Mouse (Mus musculus) stomach, postnatal 0 days (tissue): Measurements from ENCODE around the gene Igsf10. TPM values are rescaled to one million over a fixed set of nuclear protein-coding genes. Genes with fewer than 3 reads are reported as not detected.

ENCODE experiments used
- ATAC-seq: fragments of 200-750 bp; cut with Nextera tagmentation; 2 replicates; pipeline ENCODE4 v1.8.0; 2017; ENCODE audit not compliant: low FRiP score, low TSS enrichment
- DNase-seq: peaks from one replicate; pipeline ENCODE4 v3.0.0-alpha.2; 2016; ENCODE audit warnings: low spot score
- H3K27ac ChIP-seq: fragments of 300-500 bp; sonication (generic); replicated peaks from 2 replicates; pipeline ENCODE4 v1.5.1; 2014; ENCODE audit warnings: mild to moderate bottlenecking, control low read depth
- H3K27me3 ChIP-seq: fragments of 300-500 bp; sonication (generic); 2 replicates; pipeline ENCODE4 v1.6.1; 2014; ENCODE audit warnings: low read length; ENCODE audit not compliant: control insufficient read depth, insufficient read depth
- H3K36me3 ChIP-seq: fragments of 300-500 bp; sonication (generic); 2 replicates; pipeline ENCODE4 v1.6.1; 2014; ENCODE audit warnings: low read length, mixed read lengths; ENCODE audit not compliant: control insufficient read depth, insufficient read depth
- H3K4me1 ChIP-seq: fragments of 300-500 bp; sonication (generic); replicated peaks from 2 replicates; pipeline ENCODE4 v1.6.1; 2014; ENCODE audit warnings: antibody characterized with exemption; ENCODE audit not compliant: control insufficient read depth, insufficient read depth
- H3K4me2 ChIP-seq: fragments of 300-500 bp; sonication (generic); replicated peaks from 2 replicates; pipeline ENCODE4 v1.6.1; 2014; ENCODE audit warnings: low read depth, mild to moderate bottlenecking, control low read depth, moderate library complexity
- H3K4me3 ChIP-seq: fragments of 300-500 bp; sonication (generic); 2 replicates; pipeline ENCODE4 v1.5.1; 2014; ENCODE audit warnings: low read depth, low read length, control low read depth
- H3K9ac ChIP-seq: fragments of 300-500 bp; sonication (generic); 2 replicates; pipeline ENCODE4 v1.6.1; 2014; ENCODE audit warnings: mild to moderate bottlenecking, low read length, control low read depth, mixed read lengths
- H3K9me3 ChIP-seq: fragments of 300-500 bp; sonication (generic); 2 replicates; pipeline ENCODE4 v1.6.1; 2016; ENCODE audit warnings: low read length; ENCODE audit not compliant: control insufficient read depth
- CTCF ChIP-seq: IDR thresholded peaks from 2 replicates; pipeline ENCODE4 v1.5.1; 2016; ENCODE audit warnings: antibody characterized with exemption, low read depth, mild to moderate bottlenecking, moderate library complexity
- EP300 ChIP-seq: optimal IDR thresholded peaks from 2 replicates; pipeline ENCODE3; 2016; ENCODE audit warnings: antibody characterized with exemption
- WGBS: fragments of 180-500 bp; shearing (Covaris S2); extraction: QIAGEN DNeasy Blood & Tissue Kit; methylation state at CpG from one replicate; pipeline ENCODE4 v1.1.7; 2014; 5-methylcytosine and 5-hydroxymethylcytosine counted together
- polyA plus RNA-seq: library from polyadenylated mRNA; unstranded; fragments of >200 nt; fragmentation: Nextera tagmentation; extraction: Ambion mirVana; gene quantifications from 2 replicates; pipeline ENCODE4 v1.2.1, GENCODE M21; 2015

Gene Igsf10
- polyA plus RNA-seq, 1 experiment from 2014 or later, result 4.5 TPM

- ATAC-seq (no peak), DNase-seq (no peak)
- no peak overlapping the region for H3K4me2 ChIP-seq
- H3K4me1 ChIP-seq, result no peaks in the 10 kb centered on the region
- no peak overlapping the region for H3K9ac ChIP-seq
- no peaks in the 10 kb centered on the region for H3K27me3 ChIP-seq
- H3K4me3 ChIP-seq, result no peak overlapping the region
- no peak for TF ChIP-seq CTCF
- TF ChIP-seq EP300, result no peak
- no peak overlapping the region for H3K27ac ChIP-seq
- H3K9me3 ChIP-seq, result no peaks in the 10 kb centered on the region
- H3K36me3 ChIP-seq, result no peaks in the 10 kb centered on the region
Observed at GRCm38 (mm10) chr3:59360102-59360501, 15.9 kb upstream of the Igsf10 start.

GRCm38 (mm10) chr3:59354156-59354555 is 10.0 kb upstream of the Igsf10 start:
- H3K4me3 ChIP-seq, result no peak overlapping the region
- no peaks in the 10 kb centered on the region for H3K36me3 ChIP-seq
- TF ChIP-seq CTCF (no peak), EP300 (no peak)
- H3K9ac ChIP-seq, result no peak overlapping the region
- H3K4me1 ChIP-seq, result no peaks in the 10 kb centered on the region
- no peak overlapping the region for H3K4me2 ChIP-seq
- no peak for DNase-seq
- 69% methylated on average over 3 of the region's 3 CpGs for WGBS
- ATAC-seq, result no peak
- no peak overlapping the region for H3K27ac ChIP-seq
- no peaks in the 10 kb centered on the region for H3K9me3 ChIP-seq
- no peaks in the 10 kb centered on the region for H3K27me3 ChIP-seq

- H3K27ac ChIP-seq, result no peak overlapping the region
- no peaks in the 10 kb centered on the region for H3K27me3 ChIP-seq
- H3K9me3 ChIP-seq, result no peaks in the 10 kb centered on the region
- no peak overlapping the region for H3K4me3 ChIP-seq
- no peak for TF ChIP-seq EP300
- TF ChIP-seq CTCF, result no peak
- H3K9ac ChIP-seq, result no peak overlapping the region
- no peak overlapping the region for H3K4me2 ChIP-seq
- ATAC-seq (no peak), DNase-seq (no peak)
- H3K4me1 ChIP-seq, result no peaks in the 10 kb centered on the region
- H3K36me3 ChIP-seq, result no peaks in the 10 kb centered on the region
Observed at GRCm38 (mm10) chr3:59351768-59352167, 7.6 kb upstream of the Igsf10 start.

GRCm38 (mm10) chr3:59343026-59343425 is 1.2 kb downstream of the Igsf10 start:
- Histone ChIP-seq H3K9ac (no peak overlapping the region), H3K4me2 (peak overlapping the region; percentile 75)
- 31% methylated on average over 4 of the region's 4 CpGs for WGBS

DNA sequence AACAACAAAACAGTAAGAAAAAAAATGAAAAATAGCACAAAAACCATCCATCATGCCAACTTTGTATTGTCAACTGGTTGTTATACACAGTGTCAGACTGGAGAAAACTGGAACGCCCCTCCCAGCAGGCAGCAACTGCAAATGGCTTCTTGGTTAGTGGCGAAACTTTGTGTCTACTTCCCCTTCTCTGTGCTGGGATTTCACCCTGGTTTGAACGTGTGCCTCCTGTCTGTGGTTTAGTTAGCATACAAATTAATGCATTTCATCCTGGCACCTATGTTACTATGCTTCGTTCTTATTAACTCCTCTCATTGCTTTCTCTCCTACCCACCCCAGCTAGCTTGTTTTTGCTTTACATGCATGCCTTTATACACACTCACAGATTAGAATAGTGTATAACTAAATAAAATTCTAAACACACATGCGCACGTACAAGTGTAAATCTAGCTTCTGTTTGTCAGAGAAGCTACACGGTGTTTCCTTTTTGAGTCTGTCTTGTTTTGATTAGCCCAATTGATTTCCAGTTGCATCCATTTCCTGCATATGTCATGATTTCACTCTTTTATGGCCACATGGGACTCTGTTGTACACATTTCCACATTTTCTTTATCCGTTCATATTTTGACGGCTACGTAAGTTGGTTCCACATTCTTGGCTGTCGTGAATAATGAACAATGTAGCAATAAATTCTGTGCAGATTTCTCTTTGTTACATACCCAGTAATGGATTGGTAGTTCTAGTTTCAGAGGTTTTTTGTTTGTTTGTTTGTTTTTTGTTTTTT is 2.4 kb downstream of the Igsf10 start:
- H3K4me3 ChIP-seq, result peak overlapping the region; percentile 0; the same call in 1 of the 2 replicates

More at GRCm38 (mm10) chr3:59343026-59343425, 1.2 kb downstream of the Igsf10 start:
- Histone ChIP-seq H3K27ac (no peak overlapping the region; the same call in 1 of the 2 replicates), H3K4me1 (0 out of 2 replicates have a peak, but pooled peaks cover 2% of the 10 kb centered on the region), H3K9me3 (no peaks in the 10 kb centered on the region), H3K27me3 (no peaks in the 10 kb centered on the region), H3K4me3 (peak overlapping the region; percentile 61), H3K36me3 (no peaks in the 10 kb centered on the region)
- ATAC-seq (no peak), DNase-seq (no peak)
- TF ChIP-seq CTCF (no peak), EP300 (no peak)

DNA sequence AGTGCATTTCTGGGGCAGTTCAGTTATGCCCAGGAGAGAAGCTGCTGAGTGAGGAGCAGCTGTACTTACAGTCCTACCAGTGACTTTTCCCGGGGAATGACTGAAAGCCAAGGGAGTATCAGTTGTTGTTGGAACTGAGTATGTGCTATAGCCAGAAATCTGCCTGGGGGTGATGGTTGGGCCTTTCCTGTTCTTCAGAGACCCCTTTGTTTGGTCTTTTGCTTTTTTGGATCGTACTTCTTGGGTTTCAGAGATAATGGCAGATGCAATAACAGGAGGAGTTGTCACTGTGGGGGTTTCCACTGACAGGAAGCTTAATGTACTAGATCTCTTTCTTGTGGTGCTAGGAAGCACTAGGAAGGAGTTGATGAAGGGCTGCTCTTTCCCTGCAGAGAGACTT is 15.7 kb downstream of the Igsf10 start:
- Histone ChIP-seq H3K36me3 (no peaks in the 10 kb centered on the region; the same call in 1 of the 2 replicates), H3K4me1 (no peaks in the 10 kb centered on the region), H3K27me3 (no peaks in the 10 kb centered on the region), H3K4me3 (no peak overlapping the region), H3K27ac (no peak overlapping the region), H3K4me2 (no peak overlapping the region), H3K9me3 (no peaks in the 10 kb centered on the region), H3K9ac (no peak overlapping the region)
- no peak for TF ChIP-seq CTCF
- no peak for TF ChIP-seq EP300
- ATAC-seq (no peak), DNase-seq (no peak)
- 90% methylated on average over 2 of the region's 2 CpGs for WGBS

More for the DNA sequence above, 2.4 kb downstream of the Igsf10 start:
- peak overlapping the region; percentile 23 for H3K4me2 ChIP-seq
- DNase-seq (no peak), ATAC-seq (no peak)
- H3K4me1 ChIP-seq, result 0 out of 2 replicates have a peak, but pooled peaks cover 2% of the 10 kb centered on the region
- no peaks in the 10 kb centered on the region for H3K36me3 ChIP-seq
- H3K27ac ChIP-seq, result no peak overlapping the region
- TF ChIP-seq EP300 (no peak), CTCF (0 out of 2 replicates have a peak, but pooled peaks have one; percentile 6)
- no peak overlapping the region for H3K9ac ChIP-seq
- no peaks in the 10 kb centered on the region for H3K27me3 ChIP-seq
- H3K9me3 ChIP-seq, result no peaks in the 10 kb centered on the region
- 63% methylated on average over 11 of the region's 11 CpGs for WGBS
